Mouse (Mus musculus) heart, adult 2 months (tissue): ENCODE data around the gene Utp3. TPM values are rescaled to one million over a fixed set of nuclear protein-coding genes. Genes with fewer than 3 reads are reported as not detected.

Source experiments
- DNase-seq, 2 experiments: peaks; one replicate each; pipeline ENCODE4 v3.0.0; 2021
- H3K27ac ChIP-seq: fragments of 200-600 bp; 2 replicates; pipeline ENCODE4 v1.8.1; 2022
- H3K27me3 ChIP-seq: fragments of 200-500 bp; 2 replicates; pipeline ENCODE4 v1.6.1; 2012; ENCODE audit warnings: mild to moderate bottlenecking, low read length, inconsistent platforms, mixed read lengths; ENCODE audit not compliant: control insufficient read depth, insufficient read depth
- H3K36me3 ChIP-seq: fragments of 200-500 bp; 2 replicates; pipeline ENCODE4 v1.6.1; 2012; ENCODE audit warnings: low read length, inconsistent platforms; ENCODE audit not compliant: control insufficient read depth, insufficient read depth
- H3K4me1 ChIP-seq: fragments of 200-500 bp; 2 replicates; pipeline ENCODE4 v1.6.1; 2011; ENCODE audit warnings: low read length; ENCODE audit not compliant: control insufficient read depth, insufficient read depth
- H3K4me3 ChIP-seq: fragments of 200-600 bp; 2 replicates; pipeline ENCODE4 v1.8.1; 2022
- H3K79me2 ChIP-seq: fragments of 200-500 bp; replicated peaks from 2 replicates; pipeline ENCODE4 v1.6.1; 2012; ENCODE audit warnings: mild to moderate bottlenecking, inconsistent platforms, low read length, moderate library complexity, mixed read lengths; ENCODE audit not compliant: control insufficient read depth, insufficient read depth
- H3K9ac ChIP-seq: fragments of 200-500 bp; 2 replicates; pipeline ENCODE4 v1.6.1; 2012; ENCODE audit warnings: low read depth, mild to moderate bottlenecking, control low read depth, inconsistent platforms, low read length, mixed read lengths
- CTCF ChIP-seq: fragments of 200-600 bp; IDR thresholded peaks from 2 replicates; pipeline ENCODE4 v1.8.1; 2022; ENCODE audit warnings: antibody characterized with exemption, mild to moderate bottlenecking, moderate library complexity
- EP300 ChIP-seq: fragments of 200-500 bp; IDR thresholded peaks from 2 replicates; pipeline ENCODE4 v1.6.1; 2011; ENCODE audit warnings: low read depth, low read length, control low read depth; ENCODE audit not compliant: insufficient read depth
- POLR2A ChIP-seq: fragments of 200-500 bp; IDR thresholded peaks from 2 replicates; pipeline ENCODE4 v1.6.1; 2011; ENCODE audit warnings: mild to moderate bottlenecking, low read depth, low read length, control low read depth; ENCODE audit not compliant: insufficient read depth
- WGBS: fragments of 180-500 bp; shearing (Covaris S2); methylation state at CpG from one replicate; pipeline ENCODE4 v1.1.7; 2018; 5-methylcytosine and 5-hydroxymethylcytosine counted together
- intact Hi-C: fragments of 180-260 bp; cut with DNase I; formaldehyde crosslinking; loops from one replicate; pipeline ENCODE4 v1.15.1; 2025
- polyA plus RNA-seq: library from polyadenylated mRNA; depleted of rRNA; stranded (reverse); fragments of >200 nt; gene quantifications from 2 replicates; pipeline ENCODE4 v1.2.3, GENCODE M21; 2012
- total RNA-seq, 2 experiments: library from RNA; stranded (reverse); gene quantifications; 2 replicates each; pipeline ENCODE4 v1.2.3; 2021

Utp3 gene
- total and polyA plus RNA-seq, 3 experiments = 6.9 to 22.7 (median 19.9) TPM

DNA sequence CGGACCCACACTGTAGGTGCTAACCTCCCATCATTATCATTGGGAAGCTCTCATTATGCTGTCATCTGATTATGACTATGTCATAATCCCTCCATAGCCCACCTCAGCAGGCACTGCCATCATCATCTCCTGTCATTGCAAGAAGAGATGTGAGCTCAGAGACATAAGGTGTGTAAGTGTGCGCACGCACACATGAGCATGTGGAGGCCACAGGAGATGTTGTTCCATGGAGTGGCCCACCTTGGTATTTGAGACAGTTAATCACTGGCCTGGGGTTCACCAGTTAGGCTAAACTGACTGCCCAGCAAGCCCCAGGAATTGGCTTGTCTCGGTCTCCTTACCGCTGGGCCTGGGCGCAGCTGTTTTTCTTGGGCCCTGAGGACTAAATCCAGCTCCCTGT is 27.1 kb downstream of the Utp3 start:
- Histone ChIP-seq H3K4me3 (no peak overlapping the region), H3K9ac (no peak overlapping the region), H3K27ac (no peak overlapping the region), H3K36me3 (no peaks in the 10 kb centered on the region), H3K79me2 (peaks cover 3% of the 10 kb centered on the region; the same call in 1 of the 2 replicates), H3K27me3 (no peaks in the 10 kb centered on the region), H3K4me1 (no peaks in the 10 kb centered on the region; the same call in 1 of the 2 replicates)
- no peak for DNase-seq
- no peak for TF ChIP-seq CTCF
- no peak for TF ChIP-seq POLR2A
- TF ChIP-seq EP300 = no peak
- WGBS = 93% methylated on average over 6 of the region's 6 CpGs
- intact Hi-C loops = no loop called here

DNA sequence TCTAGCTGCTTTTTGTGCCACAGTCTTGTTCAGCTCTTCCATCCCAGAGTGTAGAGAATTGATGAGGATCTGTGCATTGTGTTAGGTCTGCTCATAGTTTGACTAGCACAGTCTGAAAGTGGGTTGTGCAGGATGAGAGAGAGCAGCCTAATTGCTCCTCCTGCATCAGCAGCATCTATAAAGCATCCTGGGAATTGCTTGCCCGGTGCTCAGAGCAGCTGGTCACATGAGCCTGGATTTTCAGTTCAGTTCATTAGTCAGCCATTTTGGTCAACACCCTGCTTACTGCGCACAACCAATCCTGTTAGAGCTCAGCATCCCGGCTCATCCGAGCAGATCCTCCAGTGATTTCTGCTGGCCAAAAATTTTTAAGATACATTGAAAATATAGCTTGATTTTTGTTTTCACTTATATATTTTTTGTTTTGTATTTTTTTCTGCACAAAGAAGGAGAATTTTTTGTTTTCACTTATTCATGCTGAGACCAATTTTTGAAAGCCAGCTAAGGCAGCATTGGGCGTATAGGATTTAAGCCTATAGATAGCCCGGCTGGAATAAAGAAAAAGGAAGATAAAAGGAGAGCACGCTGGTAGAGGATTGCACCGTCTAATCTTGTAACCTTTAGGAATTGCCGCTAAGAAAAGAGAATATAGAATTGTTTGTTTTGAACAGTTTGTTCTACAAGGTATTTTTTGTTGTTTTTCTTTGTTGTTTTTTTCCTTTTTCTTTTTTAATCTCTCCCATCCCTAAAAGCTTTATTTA is 29.2 kb downstream of the Utp3 start:
- Histone ChIP-seq H3K36me3 (no peaks in the 10 kb centered on the region), H3K79me2 (peaks cover 3% of the 10 kb centered on the region; the same call in 1 of the 2 replicates), H3K27ac (no peak overlapping the region), H3K27me3 (no peaks in the 10 kb centered on the region), H3K9ac (no peak overlapping the region), H3K4me3 (0 out of 2 replicates have a peak overlapping the region, but pooled peaks have one; percentile 9), H3K4me1 (peaks cover 4% of the 10 kb centered on the region)
- TF ChIP-seq EP300 (no peak), CTCF (no peak), POLR2A (no peak)
- intact Hi-C loops = no loop called here
- DNase-seq = peak in 1 of 2 experiments; percentile 38
- 68% methylated on average over 9 of the region's 9 CpGs for WGBS

DNA sequence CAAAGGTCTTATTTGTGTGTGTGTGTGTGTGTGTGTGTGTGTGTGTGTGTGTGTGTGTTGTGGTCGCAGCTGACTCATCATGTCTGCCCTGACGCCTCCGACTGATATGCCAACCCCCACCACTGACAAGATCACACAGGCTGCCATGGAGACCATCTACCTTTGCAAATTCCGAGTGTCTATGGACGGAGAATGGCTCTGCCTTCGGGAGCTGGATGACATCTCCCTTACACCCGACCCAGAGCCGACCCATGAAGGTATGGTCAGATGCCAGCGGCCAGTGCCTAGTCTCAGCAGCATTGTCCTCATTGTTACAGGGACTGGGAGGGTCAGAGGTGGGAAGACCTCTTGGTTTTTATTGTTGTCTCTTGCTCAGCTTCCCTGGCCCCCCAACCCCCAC is 29.8 kb downstream of the Utp3 start:
- H3K79me2 ChIP-seq = peaks cover 3% of the 10 kb centered on the region; the same call in 1 of the 2 replicates
- H3K27ac ChIP-seq = no peak overlapping the region
- intact Hi-C loops = no loop called here
- no peaks in the 10 kb centered on the region for H3K36me3 ChIP-seq
- DNase-seq = no peak
- no peaks in the 10 kb centered on the region for H3K27me3 ChIP-seq
- TF ChIP-seq CTCF = no peak
- no peak for TF ChIP-seq EP300
- TF ChIP-seq POLR2A = no peak
- no peak overlapping the region for H3K4me3 ChIP-seq
- H3K4me1 ChIP-seq = peaks cover 4% of the 10 kb centered on the region
- H3K9ac ChIP-seq = peak overlapping the region; percentile 24; the same call in 1 of the 2 replicates
- 49% methylated on average over 9 of the region's 9 CpGs for WGBS

DNA sequence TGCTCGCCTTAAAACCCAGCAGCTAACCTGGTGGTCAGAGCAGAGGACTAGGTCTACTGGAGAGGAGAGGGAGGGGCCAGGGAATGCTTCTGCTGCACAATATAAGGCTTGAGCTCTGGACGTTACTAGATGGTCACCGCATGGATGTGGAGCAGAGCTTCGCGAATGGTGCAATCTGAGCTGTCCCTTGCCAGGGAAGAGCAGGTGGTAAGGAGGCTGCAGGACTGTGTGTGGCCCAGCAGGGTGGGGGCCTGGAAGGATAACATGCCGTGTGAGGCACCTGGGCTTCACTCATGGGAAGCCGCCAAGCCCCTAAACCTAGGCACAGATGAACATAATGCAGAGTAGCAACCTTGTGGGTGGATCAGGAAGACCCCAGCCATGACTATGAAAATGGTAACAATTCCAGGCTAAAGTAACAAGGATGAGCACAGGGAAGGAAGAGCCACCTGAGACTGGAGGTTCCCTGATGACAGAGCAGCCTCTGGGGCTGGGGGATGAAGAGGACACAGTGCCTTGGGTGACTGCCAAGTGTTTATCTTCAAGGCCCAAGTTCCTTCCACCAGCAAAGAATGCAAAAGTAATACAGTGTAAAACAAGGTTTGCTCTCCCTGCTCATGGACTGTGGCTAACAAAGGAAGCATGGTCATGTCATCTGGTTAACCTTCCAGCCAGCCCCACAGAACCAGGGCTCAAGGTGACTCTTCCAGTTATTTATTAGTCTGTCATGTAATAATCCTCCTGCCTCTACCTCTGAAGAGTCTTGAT is 32.3 kb downstream of the Utp3 start:
- intact Hi-C loops = no loop called here
- no peaks in the 10 kb centered on the region for H3K36me3 ChIP-seq
- WGBS = 81% methylated on average over 7 of the region's 7 CpGs
- DNase-seq = no peak
- peak overlapping the region; percentile 68 for H3K27ac ChIP-seq
- H3K4me3 ChIP-seq = no peak overlapping the region
- peaks cover 4% of the 10 kb centered on the region for H3K4me1 ChIP-seq
- H3K27me3 ChIP-seq = no peaks in the 10 kb centered on the region
- peaks cover 3% of the 10 kb centered on the region; the same call in 1 of the 2 replicates for H3K79me2 ChIP-seq
- H3K9ac ChIP-seq = no peak overlapping the region
- TF ChIP-seq POLR2A = no peak
- no peak for TF ChIP-seq EP300
- no peak for TF ChIP-seq CTCF

DNA sequence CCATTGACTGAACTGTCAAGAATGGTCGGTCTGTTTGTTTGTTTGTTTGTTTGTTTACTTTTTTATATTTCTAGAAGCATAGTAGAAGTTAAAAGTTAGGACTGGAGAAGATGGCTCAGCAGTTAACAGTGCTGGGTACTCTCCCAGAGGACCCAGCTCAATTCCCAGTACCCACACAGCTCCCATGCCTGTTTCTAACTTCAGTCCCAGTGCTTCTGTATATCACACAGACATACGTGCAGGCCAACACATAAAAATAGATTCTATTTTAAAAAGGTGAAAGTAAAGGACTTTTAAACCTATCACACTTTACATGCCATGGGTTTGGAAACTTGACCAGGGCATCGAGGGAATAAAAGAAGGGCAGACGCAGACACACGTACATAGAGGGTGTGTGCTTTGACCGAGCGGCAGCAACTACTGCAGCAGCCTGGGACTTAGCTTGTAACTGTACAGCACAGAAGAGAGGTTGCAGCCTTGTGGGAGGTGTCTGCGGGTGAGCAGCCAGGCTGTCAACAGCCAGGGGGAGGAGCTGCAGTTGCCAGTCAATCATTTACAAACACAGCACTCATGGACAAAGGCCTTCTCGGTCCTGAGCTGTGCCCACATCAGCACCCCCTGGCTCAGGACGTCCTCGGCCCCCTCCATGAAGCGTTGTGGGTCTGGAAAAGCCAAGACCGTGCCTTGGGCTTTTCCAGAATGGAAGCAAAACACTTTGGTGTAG is 33.1 kb downstream of the Utp3 start:
- Histone ChIP-seq H3K9ac (no peak overlapping the region), H3K79me2 (peaks cover 3% of the 10 kb centered on the region; the same call in 1 of the 2 replicates), H3K4me1 (peaks cover 4% of the 10 kb centered on the region), H3K27me3 (no peaks in the 10 kb centered on the region), H3K4me3 (no peak overlapping the region), H3K36me3 (no peaks in the 10 kb centered on the region), H3K27ac (peak overlapping the region; percentile 68)
- peak in 1 of 2 experiments; percentile 24 for DNase-seq
- TF ChIP-seq POLR2A = peak; percentile 64
- no peak for TF ChIP-seq CTCF
- TF ChIP-seq EP300 = 0 out of 2 replicates have a peak, but pooled peaks have one; percentile 26
- intact Hi-C loops = no loop called here
- WGBS = 32% methylated on average over 13 of the region's 13 CpGs
